Mouse (Mus musculus): ENCODE results near the gene Atp1a3.
"Not testable (repeated sequence)": the region's sequence is repeated elsewhere in the genome, so short reads cannot be mapped to it uniquely, and the experiment has no call there.

The Atp1a3 gene

GRCm38 (mm10) chr7:25005421-25006065 is at the start of gene Atp1a3:
Gene Atp1a3 (minus strand): TSS chr7:25005958.
- DNase-seq (ENCODE audit: low read depth, low spot score) = peak; percentile 72

GRCm38 (mm10) chr7:25052587-25052986 is 46.8 kb upstream of the Atp1a3 start:
- DNase-seq (ENCODE audit: low read depth, low spot score) = no peak

- no peak for DNase-seq (ENCODE audit: low read depth, low spot score)
Measured at GRCm38 (mm10) chr7:25049295-25049930, 43.7 kb upstream of the Atp1a3 start.

GRCm38 (mm10) chr7:25047363-25047762 is 41.6 kb upstream of the Atp1a3 start:
- DNase-seq (ENCODE audit: low read depth, low spot score) = no peak

GRCm38 (mm10) chr7:25044599-25044998 is 38.8 kb upstream of the Atp1a3 start:
- DNase-seq (ENCODE audit: low read depth, low spot score) = not testable (repeated sequence)

- DNase-seq (ENCODE audit: low read depth, low spot score) = no peak
Measured at GRCm38 (mm10) chr7:25041921-25042320, 36.2 kb upstream of the Atp1a3 start.

GRCm38 (mm10) chr7:25035916-25036315 is 30.2 kb upstream of the Atp1a3 start:
- peak; percentile 63 for DNase-seq (ENCODE audit: low read depth, low spot score)

GRCm38 (mm10) chr7:25034796-25035195 is 29.0 kb upstream of the Atp1a3 start:
- no peak for DNase-seq (ENCODE audit: low read depth, low spot score)

- peak; percentile 83 for DNase-seq (ENCODE audit: low read depth, low spot score)
Measured at GRCm38 (mm10) chr7:25031528-25031927, 25.8 kb upstream of the Atp1a3 start.

- DNase-seq (ENCODE audit: low read depth, low spot score) = peak; percentile 68
Measured at GRCm38 (mm10) chr7:25030032-25030753, 24.4 kb upstream of the Atp1a3 start.

- no peak for DNase-seq (ENCODE audit: low read depth, low spot score)
Measured at GRCm38 (mm10) chr7:25026452-25026851, 20.7 kb upstream of the Atp1a3 start.

- no peak for DNase-seq (ENCODE audit: low read depth, low spot score)
Measured at GRCm38 (mm10) chr7:25025855-25026439, 20.2 kb upstream of the Atp1a3 start.

- no peak for DNase-seq (ENCODE audit: low read depth, low spot score)
Measured at GRCm38 (mm10) chr7:25011592-25011991, 5.8 kb upstream of the Atp1a3 start.

GRCm38 (mm10) chr7:25010090-25010913 is 4.5 kb upstream of the Atp1a3 start:
- DNase-seq (ENCODE audit: low read depth, low spot score) = peak; percentile 54

GRCm38 (mm10) chr7:25009099-25009700 is 3.4 kb upstream of the Atp1a3 start:
- DNase-seq (ENCODE audit: low read depth, low spot score) = no peak

- DNase-seq (ENCODE audit: low read depth, low spot score) = peak; percentile 23
Measured at GRCm38 (mm10) chr7:25008635-25009034, 2.9 kb upstream of the Atp1a3 start.

- peak; percentile 29 for DNase-seq (ENCODE audit: low read depth, low spot score)
Measured at GRCm38 (mm10) chr7:25007609-25008374, 2.0 kb upstream of the Atp1a3 start.

- DNase-seq (ENCODE audit: low read depth, low spot score) = no peak
Measured at GRCm38 (mm10) chr7:25006586-25007364, 1.0 kb upstream of the Atp1a3 start.

GRCm38 (mm10) chr7:25006171-25006570 is 413 bp upstream of the Atp1a3 start:
- no peak for DNase-seq (ENCODE audit: low read depth, low spot score)

All from retina, adult 2 months (tissue).